Mouse (Mus musculus): ENCODE measurements around the gene Cfap97d2.

The Cfap97d2 gene

DNA sequence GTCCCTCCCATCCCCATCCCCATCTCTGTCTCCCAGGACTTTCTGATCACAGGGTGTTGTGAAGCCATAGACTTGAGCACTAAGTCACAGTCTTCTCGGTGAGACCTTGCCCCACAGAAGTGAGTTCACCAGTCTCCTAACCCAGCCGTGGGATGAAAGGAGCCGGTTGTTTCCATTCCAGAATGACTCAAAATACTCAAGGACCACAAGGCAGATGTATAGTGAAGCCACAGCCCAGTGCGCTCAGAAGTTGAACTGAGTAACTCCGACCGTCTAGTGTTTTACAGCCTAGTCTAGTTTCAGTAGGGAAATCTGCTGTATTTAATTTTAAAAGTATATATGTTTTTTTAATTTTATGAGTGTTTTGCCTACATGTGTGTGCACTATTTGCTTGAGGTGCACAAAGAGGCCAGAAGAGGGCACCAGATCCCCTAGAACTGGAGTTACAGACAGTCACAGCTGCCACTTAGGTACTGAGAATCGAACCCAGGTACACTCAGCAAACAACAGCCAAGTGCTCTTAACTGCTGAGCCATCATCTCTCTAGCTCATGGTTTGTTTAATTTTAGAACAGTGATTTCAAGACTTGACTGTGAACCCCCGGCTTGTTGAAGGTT lies 18.5 kb upstream of the Cfap97d2 start:
- no peak for DNase-seq (ENCODE audit: low read depth, low spot score)

- no peak for DNase-seq (ENCODE audit: low read depth, low spot score)
Observed at GRCm38 (mm10) chr8:13687941-13688340, 17.7 kb upstream of the Cfap97d2 start.

- DNase-seq (ENCODE audit: low read depth, low spot score) = no peak
Observed at GRCm38 (mm10) chr8:13688461-13688860, 17.2 kb upstream of the Cfap97d2 start.

GRCm38 (mm10) chr8:13689331-13689730 lies 16.4 kb upstream of the Cfap97d2 start:
- DNase-seq (ENCODE audit: low read depth, low spot score) = no peak

DNA sequence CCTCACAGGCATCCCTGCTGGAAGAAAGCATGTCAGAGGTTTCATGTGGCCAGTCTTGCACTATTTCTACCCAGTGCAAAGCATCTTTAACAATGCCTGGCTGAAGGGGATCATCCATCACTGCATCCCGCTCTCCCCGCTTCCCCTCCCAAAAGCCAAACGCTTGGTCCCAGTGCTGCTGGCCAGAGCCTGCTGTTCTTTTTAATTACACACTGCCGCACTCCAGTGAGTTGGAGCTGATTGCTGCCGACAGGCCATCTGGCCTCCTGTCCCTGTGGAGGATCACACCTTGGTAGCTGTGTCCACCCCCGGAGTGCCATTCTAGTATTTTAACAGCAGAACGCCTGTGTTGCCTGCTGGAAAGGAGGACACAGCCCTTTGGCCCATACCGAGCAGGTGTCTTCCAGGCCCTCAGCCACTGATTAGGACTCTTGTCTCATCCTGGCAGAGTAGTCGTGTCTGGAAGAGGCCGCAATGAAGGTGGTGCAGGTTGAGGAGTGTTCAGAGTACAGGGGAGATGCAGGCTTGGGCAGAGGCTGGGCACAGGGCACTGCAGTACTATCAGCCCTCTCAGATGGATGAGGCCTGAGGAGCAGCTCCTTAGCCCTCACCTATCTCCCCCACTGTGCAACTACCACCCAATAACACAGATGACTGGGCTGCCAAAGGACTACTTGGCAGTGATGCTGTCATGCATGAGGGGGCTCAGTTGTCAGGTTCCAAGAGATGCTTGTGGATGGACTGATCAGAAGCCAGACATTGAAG lies 13.2 kb upstream of the Cfap97d2 start:
- DNase-seq (ENCODE audit: low read depth, low spot score) = peak; percentile 96

- DNase-seq (ENCODE audit: low read depth, low spot score) = peak; percentile 63
Observed at GRCm38 (mm10) chr8:13694735-13695134, 11.0 kb upstream of the Cfap97d2 start.

GRCm38 (mm10) chr8:13695203-13695867 lies 10.4 kb upstream of the Cfap97d2 start:
- peak; percentile 30 for DNase-seq (ENCODE audit: low read depth, low spot score)

DNA sequence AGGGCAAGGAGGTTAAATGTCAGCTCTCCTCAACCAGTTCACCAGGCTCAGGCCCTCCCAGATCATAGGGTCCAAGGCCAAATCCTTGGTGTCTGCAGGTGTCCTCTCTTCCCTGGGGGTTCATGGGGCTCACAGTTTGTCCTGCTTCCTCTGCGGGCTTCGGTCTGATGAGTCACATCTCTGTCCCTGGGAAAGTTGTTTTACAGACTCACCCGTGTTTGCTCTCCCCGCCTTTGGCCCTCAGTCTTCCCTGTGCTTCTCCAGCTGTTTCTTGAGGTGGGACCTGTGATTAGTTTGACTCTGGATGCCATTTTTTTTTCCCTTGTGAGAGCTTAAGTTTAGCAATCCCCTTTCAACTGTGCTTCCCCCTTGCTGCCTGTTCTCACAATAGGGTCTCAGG lies 9.5 kb upstream of the Cfap97d2 start:
- DNase-seq (ENCODE audit: low read depth, low spot score) = no peak

DNA sequence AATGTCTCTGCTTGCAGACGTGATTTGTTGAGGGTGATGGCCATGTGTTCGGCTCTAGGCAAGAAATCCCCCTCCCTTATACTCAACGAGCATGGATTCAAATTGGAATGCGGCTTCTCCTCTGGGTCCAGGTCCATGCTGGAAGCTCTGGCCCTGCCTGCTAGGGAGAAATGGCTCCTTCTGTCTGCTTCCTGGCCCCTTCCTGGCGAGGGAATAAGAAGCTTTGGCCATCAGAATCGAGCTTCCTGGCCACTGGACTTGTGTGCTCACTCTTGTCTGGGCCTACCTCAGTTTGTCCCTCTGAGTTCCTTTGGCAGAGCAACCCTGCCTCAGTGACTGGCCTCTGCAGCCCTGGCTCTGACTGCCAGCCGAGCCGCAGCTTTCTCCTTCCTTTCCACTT lies 8.5 kb upstream of the Cfap97d2 start:
- DNase-seq (ENCODE audit: low read depth, low spot score) = no peak

- DNase-seq (ENCODE audit: low read depth, low spot score) = peak; percentile 87
Observed at GRCm38 (mm10) chr8:13697681-13698080, 8.0 kb upstream of the Cfap97d2 start.

- no peak for DNase-seq (ENCODE audit: low read depth, low spot score)
Observed at GRCm38 (mm10) chr8:13698281-13698680, 7.4 kb upstream of the Cfap97d2 start.

GRCm38 (mm10) chr8:13699323-13699949 lies 6.3 kb upstream of the Cfap97d2 start:
- DNase-seq (ENCODE audit: low read depth, low spot score) = no peak

GRCm38 (mm10) chr8:13702755-13703154 lies 2.9 kb upstream of the Cfap97d2 start:
- no peak for DNase-seq (ENCODE audit: low read depth, low spot score)

GRCm38 (mm10) chr8:13703756-13704155 lies 1.9 kb upstream of the Cfap97d2 start:
- no peak for DNase-seq (ENCODE audit: low read depth, low spot score)

DNA sequence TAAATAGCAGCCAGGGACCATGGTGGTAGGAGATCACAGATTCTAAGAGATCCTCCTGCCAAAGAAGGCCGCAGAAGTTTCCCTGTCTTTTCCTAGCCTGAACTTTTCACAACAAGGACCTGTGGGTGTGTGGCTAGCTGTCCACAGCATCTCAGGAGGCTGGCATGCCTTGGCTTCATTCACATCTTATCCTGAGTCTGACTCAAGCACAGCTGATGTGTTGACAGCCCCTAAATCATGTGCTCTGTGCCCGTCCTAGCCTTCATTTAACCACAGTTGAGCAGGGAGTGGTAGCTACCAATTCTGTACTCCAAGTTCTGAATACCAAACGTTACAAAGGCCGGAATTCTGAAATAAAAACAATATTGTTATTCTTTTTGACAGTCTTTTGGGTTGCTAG lies 1.4 kb upstream of the Cfap97d2 start:
- DNase-seq (ENCODE audit: low read depth, low spot score) = no peak

GRCm38 (mm10) chr8:13706918-13707317 lies 1.2 kb downstream of the Cfap97d2 start:
- DNase-seq (ENCODE audit: low read depth, low spot score) = no peak

DNA sequence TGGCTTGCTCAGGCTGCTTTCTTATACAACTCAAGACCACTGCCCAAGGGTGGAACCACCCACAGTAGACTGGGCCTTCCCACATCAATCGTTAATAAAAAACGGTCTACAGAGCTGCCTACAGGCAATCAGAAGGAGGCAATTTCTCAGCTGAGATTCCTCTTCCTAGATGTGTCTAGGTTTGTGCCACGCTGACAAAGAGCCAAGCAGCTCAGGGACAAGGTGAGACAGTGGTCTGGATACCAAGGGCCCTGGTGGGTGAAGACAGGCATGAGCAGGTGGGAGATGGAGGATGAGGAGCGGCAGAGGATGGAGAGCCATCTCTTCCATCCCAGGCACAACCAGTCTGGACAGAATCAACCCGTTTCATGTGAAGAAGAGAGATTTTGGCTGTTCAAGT lies 2.8 kb downstream of the Cfap97d2 start:
- DNase-seq (ENCODE audit: low read depth, low spot score) = no peak

GRCm38 (mm10) chr8:13718980-13719379 lies 13.3 kb downstream of the Cfap97d2 start:
- no peak for DNase-seq (ENCODE audit: low read depth, low spot score)

DNA sequence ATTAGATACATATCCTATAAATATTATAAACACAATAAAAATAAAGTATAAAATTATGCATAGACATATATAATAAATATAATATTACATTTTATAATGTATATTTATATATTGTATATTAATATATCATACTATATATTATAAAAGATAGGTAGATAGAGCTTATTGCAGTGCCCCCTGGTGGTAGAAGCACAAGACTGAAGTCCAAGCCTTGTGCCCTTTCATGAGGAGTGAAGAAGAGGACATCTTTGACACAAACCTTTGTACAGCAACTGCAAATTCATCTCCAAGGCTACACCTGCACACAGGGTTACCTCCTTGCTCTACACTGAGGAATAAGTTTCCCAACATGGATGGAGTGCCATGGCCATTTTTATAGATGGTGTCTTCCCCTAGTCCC lies 20.0 kb downstream of the Cfap97d2 start:
- DNase-seq (ENCODE audit: low read depth, low spot score) = peak; percentile 78

DNA sequence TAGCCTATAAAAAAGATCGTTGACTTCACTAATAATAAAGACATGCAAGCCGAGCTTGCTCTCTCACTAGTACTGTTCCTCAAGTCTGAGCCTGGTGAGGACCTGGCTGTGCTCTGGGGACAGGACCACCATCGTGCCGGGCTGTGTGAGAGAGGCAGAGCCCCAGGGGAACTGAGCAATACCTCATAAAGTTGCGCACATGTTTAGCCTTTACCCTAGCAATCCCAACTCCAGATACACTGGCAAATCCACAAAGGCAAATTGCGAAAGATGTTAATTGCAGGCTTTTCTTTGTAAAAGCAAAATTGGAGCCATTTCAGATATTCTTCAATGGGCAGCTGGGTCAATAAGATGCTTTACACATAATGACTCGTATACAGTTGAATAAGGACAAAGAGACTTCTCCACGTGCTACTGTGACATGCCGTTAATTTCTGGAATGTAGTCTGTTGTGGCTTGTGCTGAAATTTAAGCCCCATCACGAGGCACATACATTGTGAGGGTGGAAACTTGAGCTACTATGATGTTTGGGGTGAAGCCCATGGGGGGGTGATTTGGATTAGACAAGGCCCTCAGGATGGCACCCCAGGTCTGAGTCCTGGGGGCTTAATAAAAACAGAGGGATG lies 21.9 kb downstream of the Cfap97d2 start:
- no peak for DNase-seq (ENCODE audit: low read depth, low spot score)

GRCm38 (mm10) chr8:13740323-13740770 lies 34.7 kb downstream of the Cfap97d2 start:
- peak; percentile 40 for DNase-seq (ENCODE audit: low read depth, low spot score)

All from brain, adult 2 months (tissue).